Mouse (Mus musculus) heart, postnatal 14 days (tissue): ENCODE measurements around the gene Sac3d1. TPM values are rescaled to one million over a fixed set of nuclear protein-coding genes. Genes with fewer than 3 reads are reported as not detected.
"Not testable (repeated sequence)": the region's sequence is repeated elsewhere in the genome, so short reads cannot be mapped to it uniquely, and the experiment has no call there.

Experiments
- DNase-seq, 2 experiments: peaks; one replicate each; pipeline ENCODE4 v3.0.0; 2021 to 2022
- intact Hi-C: fragments of 180-260 bp; cut with DNase I; formaldehyde crosslinking; loops from one replicate; pipeline ENCODE4 v1.15.1; 2025
- long read RNA-seq, 2 experiments: library from polyadenylated mRNA; stranded (forward); transcript quantifications; one replicate each; pipeline ENCODE4 v2.0.0; 2021
- total RNA-seq, 2 experiments: library from RNA; stranded (reverse); gene quantifications; 2 replicates each; pipeline ENCODE4 v1.2.3; 2021

The Sac3d1 gene
- 1 to 10 TPM; 9.4 to 9.7 TPM for total RNA-seq
- long read RNA-seq, experiment 1, transcript Sac3d1-201 (2 exons, 1,442 nt) = major isoform, 30 of 30 reads
- long read RNA-seq, experiment 1, partial matches to known transcripts = 0 of 30 reads
- long read RNA-seq, experiment 1, other reads (novel, unspliced or antisense) = 0 of 30 reads
- long read RNA-seq, experiment 2, transcript Sac3d1-201 (2 exons, 1,442 nt) = major isoform, 21 of 21 reads
- long read RNA-seq, experiment 2, partial matches to known transcripts = 0 of 21 reads
- long read RNA-seq, experiment 2, other reads (novel, unspliced or antisense) = 0 of 21 reads

GRCm38 (mm10) chr19:6117986-6118676 is at the start of gene Sac3d1:
Gene Sac3d1 (minus strand): TSS chr19:6118650.
- intact Hi-C loops = no loop called here

DNA sequence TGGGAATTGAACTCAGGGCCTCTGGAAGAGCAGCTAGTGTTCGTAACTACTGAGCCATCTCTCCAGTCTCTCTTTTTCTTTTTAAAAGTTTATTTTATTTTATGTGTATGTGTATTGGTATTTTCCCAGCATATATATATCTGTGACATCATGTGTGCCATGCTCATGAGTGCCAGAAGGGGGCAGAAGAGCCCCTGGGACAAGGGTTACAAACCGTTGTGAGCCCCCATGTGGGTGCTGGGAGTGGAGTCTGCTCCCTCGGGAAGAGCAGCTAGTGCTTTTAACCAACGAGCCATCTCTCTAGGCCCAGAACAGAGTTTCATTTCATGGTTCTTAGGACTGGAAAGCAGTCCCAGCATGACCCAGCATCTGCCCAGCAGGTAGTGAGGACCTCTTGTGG is 48.3 kb upstream of the Sac3d1 start:
- DNase-seq = no peak
- intact Hi-C loops = no loop called here

More at GRCm38 (mm10) chr19:6117986-6118676, at the start of gene Sac3d1:
- DNase-seq = peak; percentile 85 to 88

DNA sequence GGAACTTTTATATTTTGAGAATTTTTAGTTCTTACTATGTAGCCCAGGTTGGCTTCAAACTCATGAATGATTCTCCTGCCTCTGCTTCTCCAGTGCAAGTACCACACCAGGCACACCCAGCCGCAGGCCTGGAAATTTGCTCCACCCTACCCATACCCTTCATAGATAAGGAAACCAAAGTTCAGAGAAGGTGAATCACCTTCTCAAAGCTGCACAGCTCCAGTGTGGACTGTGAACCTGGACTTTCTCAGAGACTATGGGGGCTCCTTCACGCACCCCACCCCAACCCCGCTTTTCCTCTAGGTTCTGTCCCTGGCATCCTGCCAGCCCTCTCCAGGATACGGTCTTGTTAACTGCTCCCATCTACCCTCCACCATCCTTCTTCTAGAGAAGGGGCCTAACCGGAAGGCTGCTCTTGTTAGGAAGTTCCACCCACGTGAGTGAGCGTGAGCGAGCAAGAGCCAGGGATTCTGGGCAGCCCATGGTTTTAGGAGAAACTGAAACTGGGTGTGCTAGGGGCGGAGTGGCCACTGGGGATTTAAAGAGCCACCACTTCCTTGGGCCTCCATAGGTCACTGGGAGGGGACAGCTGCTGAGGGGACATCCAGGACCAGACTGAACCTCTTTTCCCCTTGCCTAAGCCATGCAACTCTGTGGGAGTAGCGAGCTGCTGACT is 45.6 kb upstream of the Sac3d1 start:
- intact Hi-C loops = no loop called here
- DNase-seq = peak; percentile 27 to 38

- intact Hi-C loops = no loop called here
- DNase-seq = no peak
These were observed 38.8 kb upstream of the Sac3d1 start for GRCm38 (mm10) chr19:6157220-6157619.

- no peak for DNase-seq
- intact Hi-C loops = no loop called here
These were observed 37.9 kb upstream of the Sac3d1 start for GRCm38 (mm10) chr19:6156372-6156771.

DNA sequence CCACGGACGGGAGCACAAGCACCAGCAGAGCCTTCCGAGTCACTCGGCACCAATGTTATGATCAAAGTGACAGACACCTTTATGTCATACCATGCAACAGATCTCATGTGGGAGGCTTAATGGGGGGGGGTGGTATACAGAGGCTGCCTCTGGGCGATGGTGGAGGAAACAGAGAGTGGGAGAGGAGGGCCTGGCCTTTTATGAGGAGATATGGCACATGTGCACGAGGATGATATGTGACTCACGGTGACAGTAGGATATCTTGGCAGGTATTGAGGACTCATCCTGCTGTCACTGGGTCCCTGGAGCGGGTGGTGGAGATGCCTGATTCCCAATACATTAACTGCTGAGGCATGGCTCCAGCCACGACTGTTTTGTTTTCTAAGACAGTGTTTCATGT is 36.7 kb upstream of the Sac3d1 start:
- intact Hi-C loops = no loop called here
- DNase-seq = no peak

- intact Hi-C loops = loop anchor here (5.0 kb wide), 1 partner anchor 92 kb away; the partner anchor contains the start of gene Ppp2r5b
- DNase-seq = no peak
These were observed 26.4 kb upstream of the Sac3d1 start for GRCm38 (mm10) chr19:6144842-6145241.

- DNase-seq = peak; percentile 63 to 82
- intact Hi-C loops = loop anchor here (5.0 kb wide), 1 partner anchor 96 kb away; the partner anchor contains the start of gene Ppp2r5b
These were observed 22.9 kb upstream of the Sac3d1 start, which contains the start of gene Arl2 for GRCm38 (mm10) chr19:6141394-6141749. Gene Arl2 (minus strand): TSS chr19:6141548.

DNA sequence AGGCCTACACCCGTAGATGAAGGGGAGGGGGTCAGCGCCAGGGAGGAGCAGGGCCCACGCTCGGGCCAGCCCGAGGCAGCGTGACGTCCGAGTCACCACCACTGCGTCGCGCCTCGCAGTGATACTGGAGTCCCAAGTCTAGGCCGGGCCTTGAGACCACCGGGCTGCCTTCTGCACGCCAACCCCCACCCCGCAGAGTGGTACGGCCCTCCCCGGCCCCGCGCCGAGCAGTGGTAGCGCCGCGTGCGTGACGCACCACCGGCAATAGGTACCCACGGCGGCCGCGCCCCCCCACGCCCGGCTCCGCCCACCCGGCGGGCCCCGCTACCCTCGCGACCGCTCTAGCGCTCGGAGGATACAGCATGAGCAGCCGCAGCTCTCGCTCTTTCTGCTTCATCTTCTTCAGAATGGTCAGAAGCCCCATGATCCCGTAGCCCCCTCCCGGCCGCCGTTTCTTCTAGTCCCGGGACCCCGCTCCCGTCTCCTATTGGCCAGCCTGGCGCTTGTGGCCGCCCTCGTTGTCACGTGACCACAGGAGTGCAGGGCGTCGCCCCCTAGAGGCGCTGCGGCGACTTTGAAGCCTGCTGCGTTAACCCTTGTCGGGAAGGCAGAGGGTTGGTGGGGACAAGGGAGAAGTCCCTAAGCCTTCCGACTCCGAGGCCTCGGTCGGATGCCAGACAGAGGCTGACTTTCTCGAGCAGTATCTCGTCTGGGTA is 22.4 kb upstream of the Sac3d1 start, which contains the start of gene Batf2:
TSS of gene Batf2 (plus strand) at position 306 of the 716 bp plus-strand sequence.
- DNase-seq = peak; percentile 91 to 93
- intact Hi-C loops = loop anchor here (5.0 kb wide), 1 partner anchor 96 kb away; the partner anchor contains the start of gene Ppp2r5b

DNA sequence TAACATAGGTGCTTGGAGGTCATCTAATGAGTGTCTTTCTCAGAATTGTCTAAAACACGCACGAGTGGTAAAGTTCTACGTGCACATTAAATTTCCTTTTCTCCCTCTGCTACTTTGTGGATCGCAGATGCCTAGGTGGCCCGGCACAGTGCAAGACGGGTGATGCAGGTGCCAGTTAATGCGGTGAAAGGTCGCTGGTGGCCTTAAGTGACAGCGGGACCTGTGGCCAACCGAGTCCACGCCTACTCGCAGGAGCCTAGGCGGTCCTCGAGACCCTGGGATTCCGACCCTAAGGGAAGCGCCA is 21.9 kb upstream of the Sac3d1 start:
- intact Hi-C loops = loop anchor here (5.0 kb wide), 1 partner anchor 97 kb away; the partner anchor contains the start of gene Ppp2r5b
- no peak for DNase-seq

DNA sequence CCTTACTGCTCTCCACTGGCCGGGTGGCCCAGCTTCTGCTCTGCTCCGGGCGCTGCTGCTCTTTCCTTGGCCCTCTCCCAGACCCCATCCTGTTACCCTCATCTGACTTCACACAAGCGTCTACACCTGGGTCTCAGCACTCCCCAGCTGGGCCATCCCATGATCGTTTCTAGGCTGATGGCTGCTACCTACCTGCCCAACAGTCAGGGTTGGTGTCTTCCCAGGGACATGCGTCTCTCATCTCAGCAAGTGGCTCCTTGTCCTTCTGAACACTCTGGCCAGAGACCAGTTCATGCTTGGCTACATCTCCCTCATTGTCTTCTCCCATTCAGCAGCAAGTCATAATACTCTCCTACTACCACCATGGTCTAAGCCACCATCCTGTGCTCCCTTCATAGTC is 21.3 kb upstream of the Sac3d1 start:
- no peak for DNase-seq
- intact Hi-C loops = loop anchor here (5.0 to 10.0 kb wide), 2 partner anchors 98 to 365 kb away; partner anchors contain the start of genes Ppp2r5b and Scyl1

DNA sequence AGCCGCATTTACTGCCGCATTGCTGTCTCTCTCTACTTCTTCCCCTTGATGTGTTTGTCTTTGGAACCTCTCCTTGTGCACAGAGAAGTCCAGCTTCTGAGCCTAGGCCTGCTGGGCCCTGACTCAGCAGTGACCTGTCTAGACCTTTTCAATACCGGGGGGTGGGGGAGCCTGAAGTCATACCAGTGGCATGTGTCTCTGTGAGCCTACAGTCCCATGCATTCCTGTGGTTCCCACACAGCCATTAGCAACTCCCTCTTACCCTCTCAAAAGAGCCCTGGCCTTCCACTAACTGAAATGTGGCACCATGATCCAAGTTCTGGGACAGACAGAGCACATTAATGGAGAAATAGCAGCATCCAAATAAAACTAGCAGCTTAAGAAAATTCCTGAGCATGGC is 17.9 kb upstream of the Sac3d1 start:
- intact Hi-C loops = loop anchor here (10.0 kb wide), 1 partner anchor 362 kb away; the partner anchor contains the start of gene Scyl1
- no peak for DNase-seq

- not testable (repeated sequence) for DNase-seq
- intact Hi-C loops = loop anchor here (10.0 kb wide), 1 partner anchor 358 kb away; the partner anchor contains the start of gene Scyl1
These were observed 14.7 kb upstream of the Sac3d1 start for GRCm38 (mm10) chr19:6133197-6133596.

GRCm38 (mm10) chr19:6132171-6132827 is 13.8 kb upstream of the Sac3d1 start:
- intact Hi-C loops = loop anchor here (10.0 kb wide), 1 partner anchor 357 kb away; the partner anchor contains the start of gene Scyl1
- no peak for DNase-seq

GRCm38 (mm10) chr19:6130414-6131128 is 12.1 kb upstream of the Sac3d1 start:
- intact Hi-C loops = loop anchor here (10.0 kb wide), 1 partner anchor 356 kb away; the partner anchor contains the start of gene Scyl1
- not testable (repeated sequence) for DNase-seq

- intact Hi-C loops = loop anchor here (5.0 kb wide), 2 partner anchors 81 to 204 kb away; partner anchors contain the start of genes Men1 and Syvn1
- peak; percentile 92 to 94 for DNase-seq
These were observed 9.4 kb upstream of the Sac3d1 start, which contains the start of gene Snx15 for GRCm38 (mm10) chr19:6127760-6128341. Gene Snx15 (minus strand): TSS chr19:6128304.

GRCm38 (mm10) chr19:6126789-6127580 is 8.5 kb upstream of the Sac3d1 start:
- intact Hi-C loops = loop anchor here (5.0 kb wide), 2 partner anchors 80 to 205 kb away; partner anchors contain the start of genes Men1 and Syvn1
- DNase-seq = no peak
